Mouse (Mus musculus) spleen, adult 2 months (tissue): ENCODE measurements at regions not wholly inside any gene's neighbourhood (a gene's known extent, or its start where the extent isn't known, plus 50 kb on each side); places are given as distances from the start of the nearest gene placed in this dataset.

Experiments
- CTCF ChIP-seq: fragments of 200-500 bp; IDR thresholded peaks from 2 replicates; pipeline ENCODE4 v1.5.1; 2011; ENCODE audit warnings: mild to moderate bottlenecking, inconsistent platforms; ENCODE audit not compliant: insufficient read depth, insufficient read length, insufficient replicate concordance; ENCODE audit errors: extremely low read depth
- POLR2A ChIP-seq: fragments of 200-500 bp; IDR thresholded peaks from 2 replicates; pipeline ENCODE4 v1.6.1; 2011; ENCODE audit warnings: low read depth, low read length, inconsistent platforms

GRCm38 (mm10) chr13:60522719-60523450 lies 78.9 kb upstream of the Dapk1 start:
- TF ChIP-seq CTCF (no peak), POLR2A (no peak)
